Mouse (Mus musculus): Measurements from ENCODE around the gene Tmem196. TPM values are rescaled to one million over a fixed set of nuclear protein-coding genes. Genes with fewer than 3 reads are reported as not detected.

Gene Tmem196
- polyA plus RNA-seq (2012; ENCODE audit: insufficient read depth, insufficient read length, low replicate concordance, missing spikeins): not detected in 2 replicates

- H3K4me3 ChIP-seq (ENCODE audit: insufficient read depth, low read depth, low read length): peak within 1 kb of the TSS; percentile 98
- WGBS: 3% methylated on average over 25 of the region's 25 CpGs
- TF ChIP-seq POLR2A (IDR thresholded peaks at IDR 0.05; ENCODE audit: insufficient read depth, low read depth, low read length) (no peak; the same call in 1 of the 2 replicates), CTCF (IDR thresholded peaks at IDR 0.05; ENCODE audit: insufficient read depth, low read depth, low read length) (no peak)
- H3K27ac ChIP-seq (ENCODE audit: insufficient read depth, low read depth, low read length): peak within 1 kb of the TSS; percentile 91
- no peaks in the 10 kb centered on the region; the same call in 1 of the 2 replicates for H3K4me1 ChIP-seq (ENCODE audit: control insufficient read depth, insufficient read depth, low read length)
These were observed at the start of gene Tmem196 for GRCm38 (mm10) chr12:119945589-119946310. TSS of gene Tmem196 (plus strand) at chr12:119945822.

GRCm38 (mm10) chr12:119946311-119946692 lies 680 bp downstream of the Tmem196 start:
- peak overlapping the region; percentile 98 for H3K4me3 ChIP-seq (ENCODE audit: insufficient read depth, low read depth, low read length)
- TF ChIP-seq CTCF (IDR thresholded peaks at IDR 0.05; ENCODE audit: insufficient read depth, low read depth, low read length) (no peak), POLR2A (IDR thresholded peaks at IDR 0.05; ENCODE audit: insufficient read depth, low read depth, low read length) (no peak)
- 2% methylated on average over 14 of the region's 14 CpGs for WGBS
- no peaks in the 10 kb centered on the region; the same call in 1 of the 2 replicates for H3K4me1 ChIP-seq (ENCODE audit: control insufficient read depth, insufficient read depth, low read length)
- H3K27ac ChIP-seq (ENCODE audit: insufficient read depth, low read depth, low read length): peak overlapping the region; percentile 91

DNA sequence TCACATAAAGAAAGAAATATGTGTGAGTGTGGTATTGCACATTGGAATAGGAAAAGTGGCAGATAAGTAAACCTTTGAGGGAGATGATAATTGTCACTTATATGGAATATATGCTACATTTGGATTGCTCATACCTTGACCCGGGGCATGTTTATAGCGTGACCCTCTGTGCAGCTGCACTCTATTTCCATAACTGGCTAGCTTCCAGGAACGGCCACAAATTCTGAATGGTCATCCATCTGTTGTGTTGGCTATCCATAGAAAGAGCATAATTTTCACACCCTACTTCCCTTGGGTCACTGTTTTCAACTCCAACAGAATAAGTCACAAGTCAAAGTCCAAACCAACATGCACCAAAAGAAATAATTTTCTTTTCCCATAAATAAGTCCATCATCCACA lies 11.4 kb downstream of the Tmem196 start:
- TF ChIP-seq POLR2A (IDR thresholded peaks at IDR 0.05; ENCODE audit: insufficient read depth, low read depth, low read length): no peak
- no peak for TF ChIP-seq CTCF (IDR thresholded peaks at IDR 0.05; ENCODE audit: insufficient read depth, low read depth, low read length)
- WGBS: 64% methylated on average over 3 of the region's 3 CpGs
- Histone ChIP-seq H3K27ac (ENCODE audit: insufficient read depth, low read depth, low read length) (no peak overlapping the region), H3K4me3 (ENCODE audit: insufficient read depth, low read depth, low read length) (no peak overlapping the region), H3K4me1 (ENCODE audit: control insufficient read depth, insufficient read depth, low read length) (no peaks in the 10 kb centered on the region)

- WGBS: 62% methylated on average over 1 of the region's 1 CpGs
- Histone ChIP-seq H3K4me1 (ENCODE audit: control insufficient read depth, insufficient read depth, low read length) (no peaks in the 10 kb centered on the region), H3K27ac (ENCODE audit: insufficient read depth, low read depth, low read length) (no peak overlapping the region), H3K4me3 (ENCODE audit: insufficient read depth, low read depth, low read length) (no peak overlapping the region)
- TF ChIP-seq CTCF (IDR thresholded peaks at IDR 0.05; ENCODE audit: insufficient read depth, low read depth, low read length) (no peak), POLR2A (IDR thresholded peaks at IDR 0.05; ENCODE audit: insufficient read depth, low read depth, low read length) (no peak)
These were observed 15.1 kb downstream of the Tmem196 start for GRCm38 (mm10) chr12:119960730-119961129.

DNA sequence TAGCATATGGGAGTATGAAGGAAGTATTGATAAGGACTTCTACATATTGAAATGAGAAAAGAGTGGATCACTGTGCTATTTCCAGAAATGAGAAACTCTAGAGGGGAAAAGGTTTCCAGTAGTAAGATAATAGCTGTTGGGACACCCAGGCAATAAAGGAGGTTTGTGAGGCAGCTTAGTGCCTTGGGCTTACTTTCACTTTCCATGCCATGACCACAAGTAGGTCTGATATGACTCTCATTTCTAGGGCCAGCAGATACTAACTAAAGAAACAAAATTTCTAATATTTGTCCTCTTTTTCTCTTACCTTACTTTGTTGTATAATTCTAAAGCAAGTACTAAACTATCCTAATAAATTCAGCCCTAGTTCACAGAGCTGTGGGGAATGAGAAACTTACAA lies 19.8 kb downstream of the Tmem196 start:
- Histone ChIP-seq H3K4me1 (ENCODE audit: control insufficient read depth, insufficient read depth, low read length) (no peaks in the 10 kb centered on the region), H3K4me3 (ENCODE audit: insufficient read depth, low read depth, low read length) (no peak overlapping the region), H3K27ac (ENCODE audit: insufficient read depth, low read depth, low read length) (no peak overlapping the region)
- TF ChIP-seq CTCF (IDR thresholded peaks at IDR 0.05; ENCODE audit: insufficient read depth, low read depth, low read length) (no peak), POLR2A (IDR thresholded peaks at IDR 0.05; ENCODE audit: insufficient read depth, low read depth, low read length) (no peak)

DNA sequence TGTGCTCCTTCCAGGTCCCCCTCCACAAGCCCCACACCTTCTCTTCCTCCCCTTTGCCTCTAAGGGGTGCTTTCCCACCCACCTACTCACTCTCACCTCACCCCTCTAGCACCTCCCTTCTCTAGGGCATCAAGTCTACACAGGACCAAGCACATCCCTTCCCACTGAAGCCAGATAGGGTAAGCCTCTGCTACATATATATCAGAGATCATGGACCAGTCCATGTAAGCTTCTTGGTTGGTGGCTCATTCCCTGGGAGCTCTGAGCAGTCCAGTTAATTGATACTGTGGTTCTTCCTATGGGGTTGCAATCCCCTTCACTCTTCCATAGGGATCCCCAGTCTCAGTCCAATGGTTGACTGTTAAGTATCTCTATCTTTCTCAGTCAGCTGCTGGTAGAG lies 24.4 kb downstream of the Tmem196 start:
- Histone ChIP-seq H3K4me1 (ENCODE audit: control insufficient read depth, insufficient read depth, low read length) (no peaks in the 10 kb centered on the region), H3K27ac (ENCODE audit: insufficient read depth, low read depth, low read length) (no peak overlapping the region), H3K4me3 (ENCODE audit: insufficient read depth, low read depth, low read length) (no peak overlapping the region)
- no peak for TF ChIP-seq POLR2A (IDR thresholded peaks at IDR 0.05; ENCODE audit: insufficient read depth, low read depth, low read length)
- TF ChIP-seq CTCF (IDR thresholded peaks at IDR 0.05; ENCODE audit: insufficient read depth, low read depth, low read length): no peak

DNA sequence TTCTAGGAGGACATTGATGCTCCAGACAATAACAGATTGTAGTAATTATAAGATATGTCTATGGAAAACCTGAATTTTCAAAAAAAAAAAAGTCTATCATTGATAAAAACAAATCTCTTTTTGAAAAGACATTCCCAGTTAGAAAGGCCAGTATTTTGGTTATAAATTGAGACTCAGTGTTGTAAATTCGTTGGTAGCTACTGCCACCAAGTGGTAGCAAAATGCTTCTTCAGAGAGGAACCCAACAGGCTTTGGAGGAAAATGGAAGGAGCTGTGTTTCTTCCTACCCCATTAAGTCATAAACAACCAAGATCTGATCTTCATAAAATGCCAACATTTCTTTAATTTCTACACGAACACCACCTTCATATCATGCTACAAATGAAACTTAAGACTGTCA lies 36.1 kb downstream of the Tmem196 start:
- Histone ChIP-seq H3K4me3 (ENCODE audit: insufficient read depth, low read depth, low read length) (no peak overlapping the region), H3K27ac (ENCODE audit: insufficient read depth, low read depth, low read length) (no peak overlapping the region), H3K4me1 (ENCODE audit: control insufficient read depth, insufficient read depth, low read length) (no peaks in the 10 kb centered on the region)
- TF ChIP-seq CTCF (IDR thresholded peaks at IDR 0.05; ENCODE audit: insufficient read depth, low read depth, low read length) (no peak), POLR2A (IDR thresholded peaks at IDR 0.05; ENCODE audit: insufficient read depth, low read depth, low read length) (no peak)
- WGBS: 1% methylated on average over 2 of the region's 2 CpGs

DNA sequence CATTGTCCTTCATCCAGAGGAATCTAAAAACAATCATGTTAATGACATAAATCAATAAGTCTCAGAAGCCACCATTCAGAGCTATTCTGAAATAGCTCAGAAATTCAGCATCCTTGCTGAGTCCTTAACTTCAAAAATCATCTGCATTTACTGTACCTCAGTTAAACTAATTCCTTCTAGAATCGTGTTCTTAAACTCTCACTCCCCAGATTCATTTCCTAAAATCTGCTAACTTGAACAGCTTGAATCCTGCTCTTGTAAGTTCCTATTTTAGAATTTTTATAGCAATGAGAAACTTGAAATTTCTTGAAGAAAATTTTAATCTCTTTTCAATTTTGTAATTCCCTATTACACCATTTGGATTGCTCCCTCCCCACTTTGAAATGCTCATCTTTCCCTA lies 52.6 kb downstream of the Tmem196 start:
- Histone ChIP-seq H3K4me3 (ENCODE audit: insufficient read depth, low read depth, low read length) (no peak overlapping the region), H3K4me1 (ENCODE audit: control insufficient read depth, insufficient read depth, low read length) (no peaks in the 10 kb centered on the region), H3K27ac (ENCODE audit: insufficient read depth, low read depth, low read length) (no peak overlapping the region)
- WGBS: 72% methylated on average over 1 of the region's 1 CpGs
- TF ChIP-seq CTCF (IDR thresholded peaks at IDR 0.05; ENCODE audit: insufficient read depth, low read depth, low read length): no peak
- no peak for TF ChIP-seq POLR2A (IDR thresholded peaks at IDR 0.05; ENCODE audit: insufficient read depth, low read depth, low read length)

DNA sequence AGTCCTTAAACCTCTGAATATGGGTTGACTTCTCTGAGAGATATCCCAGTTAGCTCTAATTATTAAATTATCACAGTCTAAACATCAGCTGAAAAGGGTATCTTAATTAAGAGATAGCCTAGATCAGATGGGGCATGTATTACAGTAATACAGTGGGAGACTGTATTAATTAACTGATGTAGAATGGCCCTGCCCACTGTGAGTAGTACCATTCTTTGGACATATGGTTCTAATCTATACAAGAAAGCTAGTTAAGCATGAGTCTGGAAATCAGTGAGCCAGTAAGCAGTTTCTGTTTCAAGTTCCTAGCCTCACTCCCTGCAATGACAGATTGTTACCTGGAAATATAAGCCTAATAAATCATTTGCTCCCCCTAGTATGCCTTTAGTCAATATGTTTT lies 58.7 kb downstream of the Tmem196 start:
- H3K4me3 ChIP-seq (ENCODE audit: insufficient read depth, low read depth, low read length): no peak overlapping the region
- no peak overlapping the region for H3K27ac ChIP-seq (ENCODE audit: insufficient read depth, low read depth, low read length)
- no peaks in the 10 kb centered on the region for H3K4me1 ChIP-seq (ENCODE audit: control insufficient read depth, insufficient read depth, low read length)
- no peak for TF ChIP-seq CTCF (IDR thresholded peaks at IDR 0.05; ENCODE audit: insufficient read depth, low read depth, low read length)
- no peak for TF ChIP-seq POLR2A (IDR thresholded peaks at IDR 0.05; ENCODE audit: insufficient read depth, low read depth, low read length)
